Mouse (Mus musculus) embryonic facial prominence, embryonic 11.5 days (tissue): Measurements from ENCODE around the gene Cacna1d. TPM values are rescaled to one million over a fixed set of nuclear protein-coding genes. Genes with fewer than 3 reads are reported as not detected.

Experiments used
- ATAC-seq: fragments of 200-750 bp; cut with Nextera tagmentation; replicated peaks from 2 replicates; pipeline ENCODE4 v1.8.0; 2017; ENCODE audit warnings: low read depth; ENCODE audit not compliant: insufficient number of reproducible peaks, low FRiP score, low TSS enrichment
- DNase-seq: peaks from one replicate; pipeline ENCODE4 v3.0.0-alpha.2; 2015; ENCODE audit warnings: low spot score
- H3K27ac ChIP-seq: fragments of 300-500 bp; sonication (generic); replicated peaks from 2 replicates; pipeline ENCODE4 v1.5.1; 2014; ENCODE audit warnings: mild to moderate bottlenecking, low read depth, low read length, control low read depth
- H3K27me3 ChIP-seq: fragments of 300-500 bp; sonication (generic); 2 replicates; pipeline ENCODE4 v1.6.1; 2014; ENCODE audit warnings: mild to moderate bottlenecking, low read length, moderate library complexity, mixed read lengths; ENCODE audit not compliant: control insufficient read depth, insufficient read depth
- H3K36me3 ChIP-seq: fragments of 300-500 bp; sonication (generic); replicated peaks from 2 replicates; pipeline ENCODE4 v1.6.1; 2014; ENCODE audit warnings: low read depth, mild to moderate bottlenecking, low read length, moderate library complexity, mixed read lengths; ENCODE audit not compliant: control insufficient read depth, insufficient read depth
- H3K4me1 ChIP-seq: fragments of 300-500 bp; sonication (generic); 2 replicates; pipeline ENCODE4 v1.6.1; 2014; ENCODE audit warnings: low read length, mixed read lengths; ENCODE audit not compliant: control insufficient read depth, insufficient read depth
- H3K4me2 ChIP-seq: fragments of 300-500 bp; sonication (generic); 2 replicates; pipeline ENCODE4 v1.6.1; 2014; ENCODE audit warnings: low read depth, mild to moderate bottlenecking, control low read depth, low read length, moderate library complexity
- H3K4me3 ChIP-seq: fragments of 300-500 bp; sonication (generic); 2 replicates; pipeline ENCODE4 v1.5.1; 2014; ENCODE audit warnings: low read depth, low read length, control low read depth
- H3K9ac ChIP-seq: fragments of 300-500 bp; sonication (generic); replicated peaks from 2 replicates; pipeline ENCODE4 v1.6.1; 2014; ENCODE audit warnings: mild to moderate bottlenecking, control low read depth, low read length
- H3K9me3 ChIP-seq: fragments of 300-500 bp; sonication (generic); replicated peaks from 2 replicates; pipeline ENCODE4 v1.6.1; 2016; ENCODE audit warnings: mild to moderate bottlenecking, low read length, inconsistent platforms, mixed read lengths; ENCODE audit not compliant: control insufficient read depth
- WGBS: fragments of 180-500 bp; shearing (Covaris S2); extraction: QIAGEN DNeasy Blood & Tissue Kit; methylation state at CpG from one replicate; pipeline ENCODE4 v1.1.7; 2014; 5-methylcytosine and 5-hydroxymethylcytosine counted together
- polyA plus RNA-seq: library from polyadenylated mRNA; unstranded; fragments of >200 nt; fragmentation: Nextera tagmentation; extraction: Ambion mirVana; gene quantifications from 2 replicates; pipeline ENCODE4 v1.2.1, GENCODE M21; 2014

Cacna1d gene
- polyA plus RNA-seq, 1 experiment from 2014 or later, result 0.88 TPM

DNA sequence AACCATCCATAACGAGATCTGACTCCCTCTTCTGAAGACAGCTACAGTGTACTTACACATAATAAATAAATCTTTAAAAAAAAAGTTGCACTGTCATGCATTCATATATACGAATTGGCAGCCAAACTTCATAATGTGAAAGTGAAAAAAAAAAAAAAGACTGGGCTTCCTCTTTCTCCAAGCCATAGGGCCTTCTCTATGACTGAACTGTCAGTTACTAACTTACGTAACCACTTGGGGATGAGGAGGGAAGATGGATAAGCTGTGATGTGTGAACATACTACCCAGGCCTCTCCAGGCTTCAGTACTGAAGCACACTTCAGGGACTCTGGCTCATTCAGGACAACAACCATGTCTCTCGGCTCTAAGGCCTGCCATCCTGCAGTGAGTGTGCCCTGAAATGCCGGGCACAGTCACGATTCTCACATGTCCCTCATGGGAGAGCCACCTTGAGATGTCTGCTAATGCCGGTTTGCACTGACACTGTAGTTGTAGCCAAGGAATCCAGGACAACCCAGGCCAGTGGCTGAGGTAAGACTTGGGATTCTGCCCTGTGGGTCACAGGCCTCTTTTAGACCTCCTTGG, 447.8 kb downstream of the Cacna1d start:
- Histone ChIP-seq H3K9me3 (no peaks in the 10 kb centered on the region), H3K27me3 (no peaks in the 10 kb centered on the region), H3K9ac (no peak overlapping the region), H3K4me2 (no peak overlapping the region), H3K4me1 (no peaks in the 10 kb centered on the region), H3K36me3 (no peaks in the 10 kb centered on the region), H3K4me3 (no peak overlapping the region), H3K27ac (no peak overlapping the region)
- WGBS, result 89% methylated on average over 7 of the region's 7 CpGs
- no peak for DNase-seq
- no peak for ATAC-seq

- ATAC-seq (no peak), DNase-seq (no peak)
- H3K4me1 ChIP-seq, result no peaks in the 10 kb centered on the region
- H3K4me2 ChIP-seq, result no peak overlapping the region
- H3K36me3 ChIP-seq, result no peaks in the 10 kb centered on the region
- 80% methylated on average over 9 of the region's 9 CpGs for WGBS
- H3K27ac ChIP-seq, result no peak overlapping the region
- no peaks in the 10 kb centered on the region for H3K9me3 ChIP-seq
- H3K4me3 ChIP-seq, result no peak overlapping the region
- H3K9ac ChIP-seq, result no peak overlapping the region
- no peaks in the 10 kb centered on the region for H3K27me3 ChIP-seq
Observed at GRCm38 (mm10) chr14:30041836-30042235, 449.4 kb downstream of the Cacna1d start.

GRCm38 (mm10) chr14:30039413-30039812, 451.8 kb downstream of the Cacna1d start:
- DNase-seq, result no peak
- no peak overlapping the region for H3K27ac ChIP-seq
- no peaks in the 10 kb centered on the region for H3K27me3 ChIP-seq
- H3K36me3 ChIP-seq, result no peaks in the 10 kb centered on the region
- H3K4me3 ChIP-seq, result no peak overlapping the region
- H3K9me3 ChIP-seq, result no peaks in the 10 kb centered on the region
- H3K4me2 ChIP-seq, result no peak overlapping the region
- 81% methylated on average over 4 of the region's 4 CpGs for WGBS
- no peak overlapping the region for H3K9ac ChIP-seq
- ATAC-seq, result no peak
- no peaks in the 10 kb centered on the region for H3K4me1 ChIP-seq

DNA sequence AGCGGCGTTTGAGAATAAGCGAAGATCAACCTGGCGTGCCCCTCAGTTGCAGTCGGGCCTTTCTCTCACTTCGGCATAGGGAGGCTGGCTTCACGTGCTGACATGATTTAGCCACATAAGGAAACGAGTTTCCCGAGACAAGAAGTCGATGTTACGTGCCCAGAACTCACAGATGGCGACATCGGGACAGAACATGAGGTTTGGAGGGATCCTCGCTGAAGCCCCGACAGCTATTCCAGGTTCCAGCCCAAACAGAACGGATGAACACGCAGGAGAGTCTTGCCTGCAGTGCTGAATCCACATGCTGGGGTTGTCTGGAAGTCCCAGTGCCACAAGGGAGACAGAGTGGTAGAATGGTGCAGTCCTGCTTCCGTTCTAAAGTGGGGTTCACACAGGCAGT, 452.8 kb downstream of the Cacna1d start:
- H3K27me3 ChIP-seq, result no peaks in the 10 kb centered on the region
- ATAC-seq (no peak), DNase-seq (no peak)
- no peak overlapping the region for H3K27ac ChIP-seq
- no peaks in the 10 kb centered on the region for H3K4me1 ChIP-seq
- no peaks in the 10 kb centered on the region for H3K9me3 ChIP-seq
- H3K36me3 ChIP-seq, result no peaks in the 10 kb centered on the region
- H3K4me3 ChIP-seq, result no peak overlapping the region
- 90% methylated on average over 18 of the region's 18 CpGs for WGBS
- no peak overlapping the region for H3K4me2 ChIP-seq
- no peak overlapping the region for H3K9ac ChIP-seq

DNA sequence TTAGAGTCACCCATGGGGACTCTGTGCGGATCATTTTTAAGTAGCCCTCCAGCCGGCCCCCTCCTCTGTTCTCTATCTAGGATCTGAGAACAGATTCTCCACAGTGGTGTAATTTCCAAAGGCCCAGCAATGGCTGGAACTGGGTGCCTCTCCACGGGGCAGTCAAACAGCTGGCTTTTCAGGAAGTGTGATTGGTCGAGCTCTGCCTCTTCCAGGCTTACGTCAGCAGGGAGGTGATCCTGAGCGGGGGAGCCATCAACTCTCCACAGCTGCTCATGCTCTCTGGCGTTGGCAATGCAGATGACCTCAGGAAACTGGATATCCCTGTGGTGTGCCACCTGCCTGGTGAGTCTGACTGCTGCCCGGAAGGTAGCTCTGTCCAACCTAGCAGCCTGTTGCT, 457.9 kb downstream of the Cacna1d start:
- Histone ChIP-seq H3K9me3 (no peaks in the 10 kb centered on the region), H3K4me2 (no peak overlapping the region), H3K4me1 (no peaks in the 10 kb centered on the region), H3K27ac (no peak overlapping the region), H3K36me3 (no peaks in the 10 kb centered on the region), H3K4me3 (no peak overlapping the region), H3K9ac (no peak overlapping the region), H3K27me3 (no peaks in the 10 kb centered on the region)
- DNase-seq, result no peak
- ATAC-seq, result no peak
- 59% methylated on average over 8 of the region's 8 CpGs for WGBS

DNA sequence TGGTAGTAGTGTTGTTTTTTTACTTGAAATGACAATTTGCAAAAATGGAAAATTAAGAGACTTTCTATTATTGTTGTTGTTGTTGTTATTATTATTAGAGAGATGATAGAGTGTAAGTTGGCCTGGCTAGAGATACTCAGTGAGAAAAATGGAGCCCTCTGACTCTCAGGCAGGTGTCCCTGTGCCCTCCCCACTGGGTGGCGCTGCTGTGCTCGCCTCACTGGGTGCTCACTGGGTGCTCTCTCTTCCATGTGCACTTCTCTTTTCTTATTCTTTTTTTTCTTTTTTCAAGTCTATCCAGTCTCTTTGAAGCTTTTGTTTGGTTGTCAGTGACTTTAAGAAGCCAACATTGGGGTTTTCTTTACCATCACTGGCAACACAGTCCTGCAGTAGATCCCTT, 463.9 kb downstream of the Cacna1d start:
- no peaks in the 10 kb centered on the region for H3K27me3 ChIP-seq
- no peaks in the 10 kb centered on the region for H3K4me1 ChIP-seq
- no peak overlapping the region for H3K4me3 ChIP-seq
- no peak overlapping the region for H3K9ac ChIP-seq
- no peak for ATAC-seq
- no peak overlapping the region for H3K27ac ChIP-seq
- no peak overlapping the region for H3K4me2 ChIP-seq
- H3K36me3 ChIP-seq, result no peaks in the 10 kb centered on the region
- WGBS, result 47% methylated on average over 2 of the region's 2 CpGs
- DNase-seq, result no peak
- H3K9me3 ChIP-seq, result no peaks in the 10 kb centered on the region

DNA sequence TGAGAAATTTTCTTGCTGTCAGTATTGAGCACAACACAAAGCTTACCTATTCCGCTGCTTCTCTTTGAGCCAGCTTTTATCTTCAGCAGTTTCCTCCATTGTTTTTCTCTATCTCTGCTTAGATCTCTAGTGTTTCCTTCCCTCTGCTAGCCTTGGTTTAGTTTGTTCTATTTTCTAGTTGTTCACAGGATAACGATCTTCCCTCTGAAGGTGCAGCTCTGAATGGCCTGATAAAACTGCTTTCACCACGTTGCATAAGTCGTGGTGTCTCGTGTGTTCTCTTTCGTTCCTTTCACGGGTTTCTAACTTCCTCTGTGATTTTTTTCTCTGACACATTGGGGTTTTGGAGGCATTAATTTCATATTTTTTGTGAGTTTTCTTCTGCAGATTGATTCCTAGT, 466.9 kb downstream of the Cacna1d start:
- Histone ChIP-seq H3K9me3 (no peaks in the 10 kb centered on the region), H3K27me3 (no peaks in the 10 kb centered on the region), H3K27ac (no peak overlapping the region), H3K4me1 (no peaks in the 10 kb centered on the region), H3K9ac (no peak overlapping the region), H3K36me3 (no peaks in the 10 kb centered on the region), H3K4me3 (no peak overlapping the region), H3K4me2 (no peak overlapping the region)
- DNase-seq (no peak), ATAC-seq (no peak)
- WGBS, result 76% methylated on average over 7 of the region's 7 CpGs

DNA sequence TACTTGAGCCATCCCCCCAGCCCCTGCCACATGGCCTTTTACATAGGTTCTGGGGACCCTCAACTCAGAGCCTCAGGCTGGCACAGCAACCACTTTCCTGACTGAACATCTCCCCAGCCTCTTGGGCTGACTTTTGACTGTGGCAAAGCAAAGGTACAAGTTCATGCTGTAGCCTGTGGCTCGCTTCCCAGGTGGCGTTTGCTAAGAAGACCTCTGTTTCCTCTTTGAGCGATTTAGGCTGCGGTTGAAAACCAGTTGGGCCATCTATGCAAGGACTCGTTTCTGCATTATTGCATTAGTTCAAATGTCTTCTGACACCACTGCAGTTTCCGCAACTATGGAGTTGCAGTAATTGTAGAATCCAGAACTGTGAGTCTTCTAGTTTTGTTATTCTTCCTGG, 468.8 kb downstream of the Cacna1d start:
- Histone ChIP-seq H3K36me3 (no peaks in the 10 kb centered on the region), H3K27ac (no peak overlapping the region), H3K9ac (no peak overlapping the region), H3K4me2 (no peak overlapping the region), H3K27me3 (no peaks in the 10 kb centered on the region), H3K4me1 (no peaks in the 10 kb centered on the region), H3K9me3 (no peaks in the 10 kb centered on the region), H3K4me3 (no peak overlapping the region)
- 90% methylated on average over 6 of the region's 6 CpGs for WGBS
- DNase-seq (no peak), ATAC-seq (no peak)
